Mouse (Mus musculus) C2C12 (cell line): ENCODE measurements around the gene Chd9.
"Not testable (repeated sequence)": the region's sequence is repeated elsewhere in the genome, so short reads cannot be mapped to it uniquely, and the experiment has no call there.

Experiments
- CEBPB ChIP-seq: IDR thresholded peaks from one replicate; pipeline ENCODE4 v1.6.1; 2011; ENCODE audit warnings: low read depth, mild to moderate bottlenecking, control low read depth, moderate library complexity
- CTCF ChIP-seq: IDR thresholded peaks from one replicate; pipeline ENCODE4 v1.5.1; 2011; ENCODE audit not compliant: control insufficient read depth, insufficient read depth, insufficient read length
- MAX ChIP-seq: IDR thresholded peaks from one replicate; pipeline ENCODE4 v1.6.1; 2011; ENCODE audit warnings: mild to moderate bottlenecking, control low read depth
- MYOD1 ChIP-seq: IDR thresholded peaks from one replicate; pipeline ENCODE4 v1.6.1; 2011; ENCODE audit warnings: low read depth; ENCODE audit not compliant: control insufficient read depth, insufficient read length
- USF1 ChIP-seq: IDR thresholded peaks from one replicate; pipeline ENCODE4 v1.6.1; 2011; ENCODE audit warnings: low read depth, mild to moderate bottlenecking, control low read depth, moderate library complexity

- not testable (repeated sequence) for TF ChIP-seq USF1, CTCF, MAX, MYOD1, CEBPB
Measured at GRCm38 (mm10) chr8:90930125-90930524, 102.0 kb downstream of the Chd9 start.
